Comparison of ENCODE assay signal across 8 mouse cellular contexts in genomic region chr17:45580958-45581477, GRCm38 (mm10). TPM values are rescaled to one million over a fixed set of nuclear protein-coding genes. Genes with fewer than 3 reads are reported as not detected.
A peak's percentile ranks its signal among the peaks of the same experiment; 100 is the strongest.
DNase-seq lines count a peak whose midpoint lies in the region; ATAC-seq lines count a peak whose summit lies in the region.

No protein-coding gene starts in this region.

- no peaks in the 10 kb centered on the region for H3K9me3 ChIP-seq in stomach, embryonic 16.5 days (replicated peaks; ENCODE audit: control insufficient read depth, low read length)

- 24% methylated on average over 12 of the region's 12 CpGs for WGBS in stomach, embryonic 16.5 days

- peak overlapping the region; percentile 32; the same call in 1 of the 2 replicates for H3K9ac ChIP-seq in stomach, embryonic 16.5 days (ENCODE audit: low read length)

- H3K4me3 ChIP-seq in stomach, embryonic 16.5 days (replicated peaks; ENCODE audit: low read length), result no peak overlapping the region

- no peaks in the 10 kb centered on the region for H3K27me3 ChIP-seq in stomach, embryonic 16.5 days (ENCODE audit: control insufficient read depth, insufficient read depth, low read length)

- peak; percentile 42 for DNase-seq in adrenal gland, postnatal 10 days
- DNase-seq in adrenal gland, postnatal 4 days (ENCODE audit: low spot score in 2 of 2), result no peak
- DNase-seq in urinary bladder, postnatal 14 days (ENCODE audit: low spot score), result peak; percentile 55
- no peak for DNase-seq in urinary bladder, adult 2 months (ENCODE audit: low spot score)
- peak; percentile 70 for DNase-seq in kidney, postnatal 10 days
- DNase-seq in layer of hippocampus, adult 11-12 months (ENCODE audit: low spot score), result no peak
- DNase-seq in left cerebral cortex, postnatal 14 days (ENCODE audit: low spot score in 2 of 2), result no peak

- H3K4me2 ChIP-seq in stomach, embryonic 16.5 days (ENCODE audit: low read depth, low read length), result peak overlapping the region; percentile 25

- peaks cover 27% of the 10 kb centered on the region for H3K4me1 ChIP-seq in stomach, embryonic 16.5 days (ENCODE audit: control insufficient read depth, insufficient read depth, low read length)

- intact Hi-C loops in left cerebral cortex, postnatal 14 days (cut with DNase I), result loop anchor here (5.0 kb wide), 1 partner anchor 136 kb away; no protein-coding TSS in a partner anchor

- no peaks in the 10 kb centered on the region for H3K36me3 ChIP-seq in stomach, embryonic 16.5 days (ENCODE audit: control insufficient read depth, insufficient read depth, low read length)

- H3K27ac ChIP-seq in stomach, embryonic 16.5 days (ENCODE audit: low read length), result peak overlapping the region; percentile 74

- peak; percentile 26; the same call in 1 of the 2 replicates for ATAC-seq in stomach, embryonic 16.5 days (ENCODE audit: insufficient read depth, low FRiP score)

RNA-seq across cellular contexts. Expression of gene Hsp90ab1, which starts 7.9 kb away (rescaled TPM):
- total RNA-seq in adrenal gland, postnatal 10 days (2021), result 1,000 to 10,000 TPM; 1,111 to 1,198 TPM
- total RNA-seq in adrenal gland, postnatal 4 days (2021), result 1,000 to 10,000 TPM; 1,575 to 1,663 TPM
- 635 and 857 TPM in 2 replicates for polyA plus RNA-seq in urinary bladder, adult 2 months (2012; rRNA removed)
- polyA plus RNA-seq in stomach, embryonic 16.5 days (2015; fragmentation: Nextera tagmentation; extraction: Ambion mirVana), result 1,400 and 1,468 TPM in 2 replicates
- 1,000 to 10,000 TPM; 1,454 to 1,586 TPM for total RNA-seq in left cerebral cortex, postnatal 14 days (2021)

RNA-seq across cellular contexts. Expression of gene Slc35b2, which starts 17.3 kb away (rescaled TPM):
- total RNA-seq in adrenal gland, postnatal 10 days (2021), result 10 to 100 TPM; 65.9 TPM
- total RNA-seq in adrenal gland, postnatal 4 days (2021), result 10 to 100 TPM; 69.2 to 71.8 TPM
- 62.3 and 69.4 TPM in 2 replicates for polyA plus RNA-seq in urinary bladder, adult 2 months (2012; rRNA removed)
- 115 and 117 TPM in 2 replicates for polyA plus RNA-seq in stomach, embryonic 16.5 days (2015; fragmentation: Nextera tagmentation; extraction: Ambion mirVana)
- total RNA-seq in left cerebral cortex, postnatal 14 days (2021), result 10 to 100 TPM; 41.6 to 46.1 TPM

RNA-seq across cellular contexts. Expression of gene Slc29a1, which starts 18.4 kb away (rescaled TPM):
- total RNA-seq in adrenal gland, postnatal 10 days (2021), result 100 to 1,000 TPM; 130 to 145 TPM
- 100 to 1,000 TPM; 138 to 145 TPM for total RNA-seq in adrenal gland, postnatal 4 days (2021)
- 210 and 219 TPM in 2 replicates for polyA plus RNA-seq in urinary bladder, adult 2 months (2012; rRNA removed)
- 85.3 and 90.0 TPM in 2 replicates for polyA plus RNA-seq in stomach, embryonic 16.5 days (2015; fragmentation: Nextera tagmentation; extraction: Ambion mirVana)
- 10 to 100 TPM; 21.0 to 24.4 TPM for total RNA-seq in left cerebral cortex, postnatal 14 days (2021)

RNA-seq across cellular contexts. Expression of gene Mymx, which starts 20.9 kb away (rescaled TPM):
- 1 to 10 TPM in 1 of 2 experiments, under 1 TPM in 1; 0.57 to 1.9 TPM for total RNA-seq in adrenal gland, postnatal 10 days (2021)
- 1 to 10 TPM; 1.6 to 4.0 TPM for total RNA-seq in adrenal gland, postnatal 4 days (2021)
- 0.31 and 0.84 TPM in 2 replicates for polyA plus RNA-seq in urinary bladder, adult 2 months (2012; rRNA removed)
- polyA plus RNA-seq in stomach, embryonic 16.5 days (2015; fragmentation: Nextera tagmentation; extraction: Ambion mirVana), result 0.67 and 3.5 TPM in 2 replicates
- not detected for total RNA-seq in left cerebral cortex, postnatal 14 days (2021)

RNA-seq across cellular contexts. Expression of gene Nfkbie, which starts 25.5 kb away (rescaled TPM):
- 1 to 10 TPM; 4.4 to 6.2 TPM for total RNA-seq in adrenal gland, postnatal 10 days (2021)
- 1 to 10 TPM; 3.0 to 4.5 TPM for total RNA-seq in adrenal gland, postnatal 4 days (2021)
- polyA plus RNA-seq in urinary bladder, adult 2 months (2012; rRNA removed), result 5.7 and 6.1 TPM in 2 replicates
- polyA plus RNA-seq in stomach, embryonic 16.5 days (2015; fragmentation: Nextera tagmentation; extraction: Ambion mirVana), result 4.2 and 4.4 TPM in 2 replicates
- 1 to 10 TPM; 1.8 to 2.0 TPM for total RNA-seq in left cerebral cortex, postnatal 14 days (2021)

Comparison
In these comparisons a context has a peak if more than half of its experiments do, and no peak if none do; other contexts are left out.
1. DNase-seq: peak in adrenal gland, postnatal 10 days (single experiment), urinary bladder, postnatal 14 days (single experiment) and kidney, postnatal 10 days (single experiment); none in adrenal gland, postnatal 4 days (0 of 2), urinary bladder, adult 2 months (single experiment), layer of hippocampus, adult 11-12 months (single experiment) and left cerebral cortex, postnatal 14 days (0 of 2).
2. RNA of gene Slc29a1, which starts 18.4 kb away (total RNA-seq): 130 to 145 TPM in adrenal gland, postnatal 10 days and 138 to 145 TPM in adrenal gland, postnatal 4 days; 21.0 to 24.4 TPM in left cerebral cortex, postnatal 14 days; every median in the first group is over 4 times any median in the second.